Mouse (Mus musculus): ENCODE measurements around the gene Dcaf17. TPM values are rescaled to one million over a fixed set of nuclear protein-coding genes. Genes with fewer than 3 reads are reported as not detected.

Gene Dcaf17
- polyA plus RNA-seq, 2 experiments: 3.2 to 11.8 TPM

GRCm38 (mm10) chr2:71142410-71142809 lies 87.3 kb downstream of the Dcaf17 start:
- Histone ChIP-seq H3K27ac (no peak overlapping the region), H3K27me3 (ENCODE audit: control insufficient read depth, insufficient read depth, low read length) (no peaks in the 10 kb centered on the region), H3K36me3 (replicated peaks; ENCODE audit: control insufficient read depth, insufficient read depth, low read depth) (no peaks in the 10 kb centered on the region), H3K4me3 (ENCODE audit: insufficient read depth in 1 of 2, low read depth in 2 of 2, low read length in 2 of 2) (no peak overlapping the region), H3K4me1 (replicated peaks; ENCODE audit: control insufficient read depth in 2 of 2, insufficient read depth in 2 of 2, low read length in 1 of 2) (peaks cover 0 to 5% of the 10 kb centered on the region in 2 experiments; a peak in 1 of 4 replicates), H3K9me3 (ENCODE audit: control insufficient read depth, low read length) (no peaks in the 10 kb centered on the region), H3K4me2 (ENCODE audit: low read depth) (no peak overlapping the region), H3K9ac (replicated peaks) (no peak overlapping the region)
- DNase-seq (ENCODE audit: low read depth in 3 of 3, low spot score in 3 of 3): no peak
- TF ChIP-seq EP300 (IDR thresholded peaks at IDR 0.05; ENCODE audit: low read depth) (no peak), CTCF (IDR thresholded peaks at IDR 0.05; ENCODE audit: low read depth) (no peak)
- WGBS (ENCODE audit: insufficient replicate concordance): 19% methylated on average over 7 of the region's 7 CpGs
- ATAC-seq (ENCODE audit: insufficient read depth): no peak

- ATAC-seq (ENCODE audit: insufficient read depth): peak; percentile 33; the same call in 1 of the 2 replicates
- WGBS (ENCODE audit: insufficient replicate concordance): 66% methylated on average over 4 of the region's 4 CpGs
- TF ChIP-seq EP300 (IDR thresholded peaks at IDR 0.05; ENCODE audit: low read depth): no peak
- TF ChIP-seq CTCF (IDR thresholded peaks at IDR 0.05; ENCODE audit: low read depth): no peak
- no peak for DNase-seq (ENCODE audit: low read depth in 3 of 3, low spot score in 3 of 3)
- Histone ChIP-seq H3K27me3 (ENCODE audit: control insufficient read depth, insufficient read depth, low read length) (no peaks in the 10 kb centered on the region), H3K9me3 (ENCODE audit: control insufficient read depth, low read length) (no peaks in the 10 kb centered on the region), H3K4me3 (ENCODE audit: insufficient read depth in 1 of 2, low read depth in 2 of 2, low read length in 2 of 2) (no peak overlapping the region), H3K36me3 (replicated peaks; ENCODE audit: control insufficient read depth, insufficient read depth, low read depth) (no peaks in the 10 kb centered on the region), H3K27ac (peak overlapping the region; percentile 23), H3K9ac (replicated peaks) (no peak overlapping the region), H3K4me2 (ENCODE audit: low read depth) (no peak overlapping the region), H3K4me1 (replicated peaks; ENCODE audit: control insufficient read depth in 2 of 2, insufficient read depth in 2 of 2, low read length in 1 of 2) (peaks cover 0 to 9% of the 10 kb centered on the region in 2 experiments; a peak in 2 of 4 replicates)
Observed at GRCm38 (mm10) chr2:71145853-71146252, 90.7 kb downstream of the Dcaf17 start.

- H3K9ac ChIP-seq (replicated peaks): no peak overlapping the region
- DNase-seq (ENCODE audit: low read depth in 3 of 3, low spot score in 3 of 3) (peak in 1 of 3 experiments; percentile 17), ATAC-seq (ENCODE audit: insufficient read depth) (peak; percentile 76)
- no peaks in the 10 kb centered on the region for H3K27me3 ChIP-seq (ENCODE audit: control insufficient read depth, insufficient read depth, low read length)
- H3K4me3 ChIP-seq (ENCODE audit: insufficient read depth in 1 of 2, low read depth in 2 of 2, low read length in 2 of 2): no peak overlapping the region
- H3K27ac ChIP-seq: no peak overlapping the region
- H3K4me2 ChIP-seq (ENCODE audit: low read depth): no peak overlapping the region
- no peaks in the 10 kb centered on the region for H3K9me3 ChIP-seq (ENCODE audit: control insufficient read depth, low read length)
- 23% methylated on average over 3 of the region's 3 CpGs for WGBS (ENCODE audit: insufficient replicate concordance)
- peaks cover 0 to 9% of the 10 kb centered on the region in 2 experiments; a peak in 2 of 4 replicates for H3K4me1 ChIP-seq (replicated peaks; ENCODE audit: control insufficient read depth in 2 of 2, insufficient read depth in 2 of 2, low read length in 1 of 2)
- no peaks in the 10 kb centered on the region for H3K36me3 ChIP-seq (replicated peaks; ENCODE audit: control insufficient read depth, insufficient read depth, low read depth)
- TF ChIP-seq CTCF (IDR thresholded peaks at IDR 0.05; ENCODE audit: low read depth): no peak
- no peak for TF ChIP-seq EP300 (IDR thresholded peaks at IDR 0.05; ENCODE audit: low read depth)
Observed at GRCm38 (mm10) chr2:71146266-71146665, 91.1 kb downstream of the Dcaf17 start.

GRCm38 (mm10) chr2:71147816-71148215 lies 92.7 kb downstream of the Dcaf17 start:
- H3K27me3 ChIP-seq (ENCODE audit: control insufficient read depth, insufficient read depth, low read length): no peaks in the 10 kb centered on the region
- DNase-seq (ENCODE audit: low read depth in 3 of 3, low spot score in 3 of 3): no peak
- TF ChIP-seq EP300 (IDR thresholded peaks at IDR 0.05; ENCODE audit: low read depth) (no peak), CTCF (IDR thresholded peaks at IDR 0.05; ENCODE audit: low read depth) (no peak)

More at GRCm38 (mm10) chr2:71147816-71148215, 92.7 kb downstream of the Dcaf17 start:
- Histone ChIP-seq H3K9me3 (ENCODE audit: control insufficient read depth, low read length) (peaks cover 3% of the 10 kb centered on the region), H3K27ac (no peak overlapping the region), H3K4me3 (ENCODE audit: insufficient read depth in 1 of 2, low read depth in 2 of 2, low read length in 2 of 2) (no peak overlapping the region), H3K9ac (replicated peaks) (no peak overlapping the region), H3K4me2 (ENCODE audit: low read depth) (no peak overlapping the region), H3K36me3 (replicated peaks; ENCODE audit: control insufficient read depth, insufficient read depth, low read depth) (no peaks in the 10 kb centered on the region), H3K4me1 (replicated peaks; ENCODE audit: control insufficient read depth in 2 of 2, insufficient read depth in 2 of 2, low read length in 1 of 2) (peaks cover 0 to 10% of the 10 kb centered on the region in 2 experiments; a peak in 2 of 4 replicates)
- ATAC-seq (ENCODE audit: insufficient read depth): no peak
- WGBS (ENCODE audit: insufficient replicate concordance): 54% methylated on average over 6 of the region's 6 CpGs

Other genes with a start within 250 kb of the Dcaf17 start
- 15.0 and 23.7 TPM in 2 replicates for gene Tlk1, start 229.6 kb upstream of the Dcaf17 start, polyA plus RNA-seq (2012; rRNA removed)
- 24.3 and 36.1 TPM in 2 replicates for gene Tlk1, start 229.6 kb upstream of the Dcaf17 start, polyA plus RNA-seq (2014; fragmentation: Nextera tagmentation; extraction: Ambion mirVana)
- gene Mettl8, start 255 bp downstream of the Dcaf17 start, polyA plus RNA-seq (2012; rRNA removed): 4.3 and 5.3 TPM in 2 replicates
- 9.4 and 9.7 TPM in 2 replicates for gene Mettl8, start 255 bp downstream of the Dcaf17 start, polyA plus RNA-seq (2014; fragmentation: Nextera tagmentation; extraction: Ambion mirVana)
- 0.90 and 0.92 TPM in 2 replicates for gene Cybrd1, start 62.6 kb downstream of the Dcaf17 start, polyA plus RNA-seq (2012; rRNA removed)
- 0.38 and 0.58 TPM in 2 replicates for gene Cybrd1, start 62.6 kb downstream of the Dcaf17 start, polyA plus RNA-seq (2014; fragmentation: Nextera tagmentation; extraction: Ambion mirVana)
- gene Dync1i2, start 156.4 kb downstream of the Dcaf17 start, polyA plus RNA-seq (2012; rRNA removed): 15.2 and 24.8 TPM in 2 replicates
- gene Dync1i2, start 156.4 kb downstream of the Dcaf17 start, polyA plus RNA-seq (2014; fragmentation: Nextera tagmentation; extraction: Ambion mirVana): 29.9 and 36.7 TPM in 2 replicates

Measured in liver, embryonic 14.5 days (tissue).